Mouse (Mus musculus) forebrain, embryonic 14.5 days (tissue): ENCODE measurements around the gene Slc38a1. TPM values are rescaled to one million over a fixed set of nuclear protein-coding genes. Genes with fewer than 3 reads are reported as not detected.
A peak's percentile ranks its signal among the peaks of the same experiment; 100 is the strongest.

Experiments used
- ATAC-seq: fragments of 200-750 bp; cut with Nextera tagmentation; 2 replicates; pipeline ENCODE4 v1.8.0; 2017; ENCODE audit warnings: mild to moderate bottlenecking, moderate library complexity
- DNase-seq: peaks from one replicate; pipeline ENCODE4 v3.0.0-alpha.2; 2015; ENCODE audit warnings: low spot score
- H3K27ac ChIP-seq: fragments of 300-500 bp; sonication (generic); 2 replicates; pipeline ENCODE4 v1.5.1; 2014; ENCODE audit warnings: low read depth, mild to moderate bottlenecking, control low read depth, low read length, moderate library complexity
- H3K27me3 ChIP-seq: fragments of 300-500 bp; sonication (generic); replicated peaks from 2 replicates; pipeline ENCODE4 v1.6.1; 2014; ENCODE audit warnings: low read length, control low read depth, mixed read lengths; ENCODE audit not compliant: control insufficient read depth, insufficient read depth
- H3K36me3 ChIP-seq: fragments of 300-500 bp; sonication (generic); 2 replicates; pipeline ENCODE4 v1.6.1; 2014; ENCODE audit warnings: low read length, control low read depth; ENCODE audit not compliant: control insufficient read depth, insufficient read depth
- H3K4me1 ChIP-seq: fragments of 300-500 bp; sonication (generic); 2 replicates; pipeline ENCODE4 v1.6.1; 2014; ENCODE audit warnings: antibody characterized with exemption, low read length, control low read depth; ENCODE audit not compliant: control insufficient read depth, insufficient read depth
- H3K4me2 ChIP-seq: fragments of 300-500 bp; sonication (generic); 2 replicates; pipeline ENCODE4 v1.6.1; 2014; ENCODE audit warnings: mild to moderate bottlenecking, control low read depth, low read length
- H3K4me3 ChIP-seq: fragments of 300-500 bp; sonication (generic); 2 replicates; pipeline ENCODE4 v1.5.1; 2014; ENCODE audit warnings: low read depth, low read length, control low read depth
- H3K9ac ChIP-seq: fragments of 300-500 bp; sonication (generic); 2 replicates; pipeline ENCODE4 v1.6.1; 2014; ENCODE audit warnings: mild to moderate bottlenecking, low read length, control low read depth, moderate library complexity
- H3K9me3 ChIP-seq: fragments of 300-500 bp; sonication (generic); replicated peaks from 2 replicates; pipeline ENCODE4 v1.6.1; 2016; ENCODE audit warnings: low read length, control low read depth, mixed read lengths; ENCODE audit not compliant: control insufficient read depth
- WGBS: fragments of 180-500 bp; shearing (Covaris S2); extraction: QIAGEN DNeasy Blood & Tissue Kit; methylation state at CpG from one replicate; pipeline ENCODE4 v1.1.7; 2014; 5-methylcytosine and 5-hydroxymethylcytosine counted together
- polyA plus RNA-seq: library from polyadenylated mRNA; unstranded; fragments of >200 nt; fragmentation: Nextera tagmentation; extraction: Ambion mirVana; gene quantifications from 2 replicates; pipeline ENCODE4 v1.2.1, GENCODE M21; 2014

Slc38a1 gene
- 100 and 129 TPM in 2 replicates for polyA plus RNA-seq

GRCm38 (mm10) chr15:96642436-96643405 is at the start of gene Slc38a1:
Slc38a1 (minus strand) TSS chr15:96642913.
- Histone ChIP-seq H3K9ac (peak within 1 kb of the TSS; percentile 100), H3K9me3 (no peaks in the 10 kb centered on the region)
- 1% methylated on average over 62 of the region's 70 CpGs for WGBS

GRCm38 (mm10) chr15:96692401-96692800 is 49.7 kb upstream of the Slc38a1 start:
- Histone ChIP-seq H3K27ac (no peak overlapping the region), H3K4me1 (peaks cover 19% of the 10 kb centered on the region), H3K36me3 (peaks cover 95% of the 10 kb centered on the region), H3K27me3 (no peaks in the 10 kb centered on the region), H3K4me2 (no peak overlapping the region), H3K9ac (no peak overlapping the region), H3K4me3 (no peak overlapping the region), H3K9me3 (no peaks in the 10 kb centered on the region)
- ATAC-seq (no peak), DNase-seq (no peak)
- 93% methylated on average over 11 of the region's 11 CpGs for WGBS

More at GRCm38 (mm10) chr15:96642436-96643405, at the start of gene Slc38a1:
- no peaks in the 10 kb centered on the region for H3K27me3 ChIP-seq
- peak within 1 kb of the TSS; percentile 74 for H3K4me2 ChIP-seq
- H3K27ac ChIP-seq, result peak within 1 kb of the TSS; percentile 100
- peaks cover 23% of the 10 kb centered on the region for H3K4me1 ChIP-seq
- H3K4me3 ChIP-seq, result peak within 1 kb of the TSS; percentile 84
- ATAC-seq (peak; percentile 77), DNase-seq (peak; percentile 92)
- peaks cover 11% of the 10 kb centered on the region for H3K36me3 ChIP-seq

GRCm38 (mm10) chr15:96691381-96691780 is 48.7 kb upstream of the Slc38a1 start:
- peaks cover 88% of the 10 kb centered on the region for H3K36me3 ChIP-seq
- no peak overlapping the region for H3K4me3 ChIP-seq
- H3K4me2 ChIP-seq, result no peak overlapping the region
- no peak overlapping the region for H3K27ac ChIP-seq
- H3K9ac ChIP-seq, result no peak overlapping the region
- H3K4me1 ChIP-seq, result peaks cover 10% of the 10 kb centered on the region
- whole genome bisulfite sequencing, result 91% methylated on average over 15 of the region's 15 CpGs
- no peak for DNase-seq
- ATAC-seq, result no peak
- H3K9me3 ChIP-seq, result no peaks in the 10 kb centered on the region
- no peaks in the 10 kb centered on the region for H3K27me3 ChIP-seq

- no peak for DNase-seq
- Histone ChIP-seq H3K4me1 (peaks cover 5% of the 10 kb centered on the region; the same call in 1 of the 2 replicates), H3K9me3 (no peaks in the 10 kb centered on the region), H3K36me3 (peaks cover 82% of the 10 kb centered on the region), H3K4me2 (no peak overlapping the region), H3K27ac (no peak overlapping the region), H3K4me3 (no peak overlapping the region), H3K27me3 (no peaks in the 10 kb centered on the region), H3K9ac (no peak overlapping the region)
- 93% methylated on average over 13 of the region's 13 CpGs for WGBS
- ATAC-seq, result no peak
Observed at GRCm38 (mm10) chr15:96690829-96691228, 48.1 kb upstream of the Slc38a1 start.

- WGBS, result 93% methylated on average over 9 of the region's 9 CpGs
- Histone ChIP-seq H3K4me3 (no peak overlapping the region), H3K9me3 (no peaks in the 10 kb centered on the region), H3K4me1 (no peaks in the 10 kb centered on the region; the same call in 1 of the 2 replicates), H3K27ac (no peak overlapping the region), H3K36me3 (peaks cover 73% of the 10 kb centered on the region), H3K27me3 (no peaks in the 10 kb centered on the region), H3K4me2 (no peak overlapping the region), H3K9ac (no peak overlapping the region)
- no peak for ATAC-seq
- no peak for DNase-seq
Observed at GRCm38 (mm10) chr15:96689919-96690318, 47.2 kb upstream of the Slc38a1 start.

GRCm38 (mm10) chr15:96688784-96689318 is 46.1 kb upstream of the Slc38a1 start:
- Histone ChIP-seq H3K36me3 (peaks cover 62% of the 10 kb centered on the region), H3K9me3 (no peaks in the 10 kb centered on the region), H3K4me3 (no peak overlapping the region), H3K9ac (no peak overlapping the region), H3K4me2 (no peak overlapping the region), H3K27me3 (no peaks in the 10 kb centered on the region), H3K4me1 (no peaks in the 10 kb centered on the region), H3K27ac (no peak overlapping the region)
- 80% methylated on average over 12 of the region's 12 CpGs for WGBS
- ATAC-seq, result no peak
- no peak for DNase-seq

- H3K27me3 ChIP-seq, result no peaks in the 10 kb centered on the region
- peaks cover 54% of the 10 kb centered on the region for H3K36me3 ChIP-seq
- H3K9ac ChIP-seq, result no peak overlapping the region
- no peak overlapping the region for H3K4me3 ChIP-seq
- whole genome bisulfite sequencing, result 82% methylated on average over 6 of the region's 6 CpGs
- ATAC-seq, result 0 out of 2 replicates have a peak, but pooled peaks have one; percentile 11
- no peak overlapping the region for H3K27ac ChIP-seq
- DNase-seq, result no peak
- H3K4me1 ChIP-seq, result no peaks in the 10 kb centered on the region
- H3K4me2 ChIP-seq, result no peak overlapping the region
- H3K9me3 ChIP-seq, result no peaks in the 10 kb centered on the region
Observed at GRCm38 (mm10) chr15:96688036-96688435, 45.3 kb upstream of the Slc38a1 start.

GRCm38 (mm10) chr15:96687366-96687765 is 44.7 kb upstream of the Slc38a1 start:
- WGBS, result 74% methylated on average over 1 of the region's 1 CpGs
- peaks cover 47% of the 10 kb centered on the region for H3K36me3 ChIP-seq
- no peaks in the 10 kb centered on the region for H3K4me1 ChIP-seq
- no peak for ATAC-seq
- no peaks in the 10 kb centered on the region for H3K27me3 ChIP-seq
- no peak overlapping the region for H3K4me3 ChIP-seq
- no peak for DNase-seq
- no peak overlapping the region for H3K9ac ChIP-seq
- H3K4me2 ChIP-seq, result no peak overlapping the region
- H3K27ac ChIP-seq, result no peak overlapping the region
- H3K9me3 ChIP-seq, result no peaks in the 10 kb centered on the region
